Mouse (Mus musculus) CH12.LX (cell line): ENCODE results near the gene Ptprg. TPM values are rescaled to one million over a fixed set of nuclear protein-coding genes. Genes with fewer than 3 reads are reported as not detected.

Experiments
- DNase-seq: peaks from one replicate; pipeline ENCODE4 v3.0.0-alpha.2; 2013; ENCODE audit errors: extremely low read depth
- H3K27ac ChIP-seq: 2 replicates; pipeline ENCODE4 v1.5.1; 2012; ENCODE audit warnings: low read depth, mild to moderate bottlenecking, control low read depth, moderate library complexity; ENCODE audit not compliant: insufficient read depth
- H3K27me3 ChIP-seq: replicated peaks from 2 replicates; pipeline ENCODE3; 2012; ENCODE audit warnings: inconsistent platforms
- H3K36me3 ChIP-seq, 2 experiments: replicated peaks in 1 of 2; 2 replicates each; pipeline versions ENCODE3 to v1.6.1; 2012; ENCODE audit warnings: inconsistent platforms in 1 of 2, low read length in 1 of 2, mild to moderate bottlenecking in 1 of 2, mixed read lengths in 1 of 2, moderate library complexity in 1 of 2; ENCODE audit not compliant: control insufficient read depth in 1 of 2, insufficient read depth in 1 of 2
- H3K4me1 ChIP-seq, 2 experiments: 2 replicates each; pipeline ENCODE4 v1.6.1; 2012; ENCODE audit warnings: inconsistent platforms in 1 of 2, moderate library complexity in 1 of 2; ENCODE audit not compliant: insufficient read depth in 2 of 2, control insufficient read depth in 1 of 2
- H3K4me2 ChIP-seq: 2 replicates; pipeline ENCODE4 v1.6.1; 2012; ENCODE audit warnings: low read depth, mild to moderate bottlenecking, control low read depth; ENCODE audit not compliant: poor library complexity, insufficient read depth, severe bottlenecking
- H3K4me3 ChIP-seq, 3 experiments: fragments of 150-350 bp in 1 of 3; sonication (generic) in 1 of 3; replicated peaks in 1 of 3; 2 replicates each; pipeline versions ENCODE3 to v1.5.1; 2011 to 2012; ENCODE audit warnings: low read depth in 2 of 3, low read length in 2 of 3, mild to moderate bottlenecking in 2 of 3, moderate library complexity in 2 of 3, control low read depth in 1 of 3, improper control_type of control experiment in 1 of 3, inconsistent platforms in 1 of 3, mixed read lengths in 1 of 3; ENCODE audit not compliant: poor library complexity in 1 of 3
- H3K79me2 ChIP-seq: replicated peaks from 2 replicates; pipeline ENCODE4 v1.6.1; 2012; ENCODE audit warnings: mild to moderate bottlenecking, moderate library complexity; ENCODE audit not compliant: control insufficient read depth, poor library complexity, insufficient read depth, severe bottlenecking; ENCODE audit errors: extremely low read depth
- H3K9ac ChIP-seq: 2 replicates; pipeline ENCODE4 v1.6.1; 2012; ENCODE audit warnings: low read depth, mild to moderate bottlenecking, control low read depth, moderate library complexity; ENCODE audit not compliant: insufficient read depth
- H3K9me3 ChIP-seq: replicated peaks from 2 replicates; pipeline ENCODE3; 2012; ENCODE audit warnings: low read length, inconsistent platforms, mixed read lengths
- BHLHE40 ChIP-seq: IDR thresholded peaks from 2 replicates; pipeline ENCODE4 v1.6.1; 2011; ENCODE audit warnings: mild to moderate bottlenecking, low read depth, low read length, improper control_type of control experiment
- CHD2 ChIP-seq: IDR thresholded peaks from 2 replicates; pipeline ENCODE4 v1.6.1; 2011; ENCODE audit warnings: low read length, improper control_type of control experiment
- CTCF ChIP-seq, 2 experiments: IDR thresholded peaks in 1 of 2; conservative IDR thresholded peaks in 1 of 2; 2 replicates each; pipeline ENCODE4 v1.5.1; 2011 to 2012; ENCODE audit warnings: low read depth in 2 of 2, low read length in 2 of 2, improper control_type of control experiment in 1 of 2, inconsistent platforms in 1 of 2, mild to moderate bottlenecking in 1 of 2, moderate library complexity in 1 of 2
- E2F4 ChIP-seq: IDR thresholded peaks from 2 replicates; pipeline ENCODE4 v1.6.1; 2011; ENCODE audit warnings: low read depth, low read length, improper control_type of control experiment; ENCODE audit not compliant: insufficient replicate concordance
- EP300 ChIP-seq: IDR thresholded peaks from 2 replicates; pipeline ENCODE4 v1.6.1; 2011; ENCODE audit warnings: low read length, improper control_type of control experiment
- JUND ChIP-seq: conservative IDR thresholded peaks from 2 replicates; pipeline ENCODE4 v1.6.1; 2011; ENCODE audit warnings: low read depth, low read length, improper control_type of control experiment
- MAFK ChIP-seq: IDR thresholded peaks from 2 replicates; pipeline ENCODE4 v1.6.1; 2011; ENCODE audit warnings: low read length, improper control_type of control experiment; ENCODE audit not compliant: insufficient replicate concordance
- MYC ChIP-seq: IDR thresholded peaks from 2 replicates; pipeline ENCODE4 v1.6.1; 2011; ENCODE audit warnings: low read depth, mild to moderate bottlenecking, improper control_type of control experiment, low read length
- NRF1 ChIP-seq: IDR thresholded peaks from 2 replicates; pipeline ENCODE4 v1.6.1; 2014; ENCODE audit warnings: low read depth, mild to moderate bottlenecking, inconsistent platforms, low read length, improper control_type of control experiment, moderate library complexity
- PAX5 ChIP-seq: IDR thresholded peaks from 2 replicates; pipeline ENCODE4 v1.6.1; 2012; ENCODE audit warnings: low read length, inconsistent platforms, mixed read lengths
- POLR2A ChIP-seq: IDR thresholded peaks from 2 replicates; pipeline ENCODE4 v1.6.1; 2011; ENCODE audit warnings: low read depth, mild to moderate bottlenecking, improper control_type of control experiment, low read length
- POLR2AphosphoS2 ChIP-seq: IDR thresholded peaks from 2 replicates; pipeline ENCODE4 v1.6.1; 2011; ENCODE audit warnings: low read depth, low read length, improper control_type of control experiment
- RAD21 ChIP-seq: IDR thresholded peaks from 2 replicates; pipeline ENCODE4 v1.6.1; 2011; ENCODE audit warnings: low read depth, mild to moderate bottlenecking, low read length, improper control_type of control experiment, moderate library complexity
- SMC3 ChIP-seq: IDR thresholded peaks from 2 replicates; pipeline ENCODE4 v1.6.1; 2011; ENCODE audit warnings: low read depth, low read length, improper control_type of control experiment
- TCF12 ChIP-seq: IDR thresholded peaks from 2 replicates; pipeline ENCODE4 v1.6.1; 2014; ENCODE audit warnings: low read depth, mild to moderate bottlenecking, inconsistent platforms, low read length, improper control_type of control experiment
- USF1 ChIP-seq: IDR thresholded peaks from 2 replicates; pipeline ENCODE4 v1.6.1; 2014; ENCODE audit warnings: low read depth, mild to moderate bottlenecking, inconsistent platforms, low read length, improper control_type of control experiment
- ZC3H11A ChIP-seq: IDR thresholded peaks from 2 replicates; pipeline ENCODE4 v1.6.1; 2012; ENCODE audit warnings: low read depth, mild to moderate bottlenecking, inconsistent platforms, low read length, improper control_type of control experiment
- ZNF384 ChIP-seq: IDR thresholded peaks from 2 replicates; pipeline ENCODE4 v1.6.1; 2012; ENCODE audit warnings: low read depth, low read length, improper control_type of control experiment, inconsistent platforms
- dilution Hi-C: fragments of 300-500 bp; cut with MboI; formaldehyde crosslinking; loops from 2 replicates; pipeline ENCODE4 v1.14.3; 2020; ENCODE audit warnings: low sequenced_read_pairs; ENCODE audit not compliant: extremely low pct_unique_long_range_greater_than_20kb, extremely low pct_ligation_motif_present
- in situ Hi-C: fragments of 300-500 bp; cut with MboI; formaldehyde crosslinking; loops from 3 replicates; pipeline ENCODE4 v1.14.3; 2019; ENCODE audit warnings: low sequenced_read_pairs, low pct_ligation_motif_present, low pct_unique_long_range_greater_than_20kb, mixed read lengths
- polyA plus RNA-seq: library from polyadenylated mRNA; unstranded; fragments of >175 nt; gene quantifications from 2 replicates; pipeline ENCODE4 v1.2.1, GENCODE M21; 2012; ENCODE audit warnings: low read depth; ENCODE audit not compliant: insufficient read length
- total RNA-seq, 2 experiments: library from RNA; depleted of rRNA; stranded (reverse); fragments of 300-350 nt in 1 of 2; fragments of >200 nt in 1 of 2; gene quantifications; 2 replicates each; pipeline ENCODE4 v1.2.3; 2012 to 2014

Gene Ptprg
- total and polyA plus RNA-seq, 3 experiments = 0.08 TPM; not detected in 2

DNA sequence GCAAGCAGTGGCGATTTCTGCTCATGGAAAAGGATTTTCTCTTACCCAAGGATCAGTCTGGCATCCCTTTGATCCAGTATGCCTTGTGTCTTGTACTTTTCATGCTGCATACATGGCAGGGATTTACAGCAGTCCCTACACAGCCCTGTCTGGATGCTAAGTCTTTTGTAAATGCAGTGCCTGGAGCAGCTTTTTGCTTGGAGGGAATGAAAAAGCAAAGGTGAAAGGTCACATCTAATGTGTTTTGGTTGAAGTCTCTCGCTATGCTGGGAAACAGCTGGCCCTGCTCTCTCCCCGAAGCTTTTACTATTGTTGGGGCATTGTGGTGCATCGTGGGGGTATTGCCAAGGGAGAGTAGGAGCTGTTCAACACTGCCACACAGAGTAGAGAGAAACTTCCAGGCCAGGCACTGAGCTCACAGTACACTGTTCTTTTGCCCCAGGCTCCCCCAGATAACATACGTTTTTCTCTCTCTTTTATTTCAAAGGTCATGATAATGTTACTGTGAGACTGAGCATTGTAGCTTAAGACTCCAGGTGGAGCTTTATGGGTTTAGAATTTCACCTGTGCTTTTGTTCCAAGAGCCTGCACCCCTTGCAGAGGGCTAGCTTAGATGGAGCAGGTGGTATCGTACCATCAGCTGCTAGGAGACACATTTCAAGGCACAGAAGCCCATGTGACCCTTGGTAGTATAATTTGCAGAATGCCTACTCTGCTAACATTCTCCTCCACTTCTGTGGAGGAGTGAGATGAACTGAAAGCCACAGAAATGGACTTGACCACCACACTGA, 529.0 kb downstream of the Ptprg start:
- Histone ChIP-seq H3K36me3 (no peaks in the 10 kb centered on the region), H3K27ac (no peak overlapping the region), H3K4me3 (no peak overlapping the region), H3K27me3 (no peaks in the 10 kb centered on the region), H3K79me2 (no peaks in the 10 kb centered on the region), H3K4me2 (no peak overlapping the region), H3K9ac (no peak overlapping the region), H3K9me3 (no peaks in the 10 kb centered on the region), H3K4me1 (no peaks in the 10 kb centered on the region)
- in situ Hi-C loops = no loop called here
- DNase-seq = no peak
- no peak for TF ChIP-seq NRF1
- no peak for TF ChIP-seq CTCF (conservative IDR thresholded peaks at IDR 0.05 in 1 of 2, IDR thresholded peaks at IDR 0.05 in 1 of 2; ENCODE audit: low read depth in 2 of 2, low read length in 2 of 2)
- no peak for TF ChIP-seq RAD21
- TF ChIP-seq POLR2A = no peak
- no peak for TF ChIP-seq MAFK
- no peak for TF ChIP-seq POLR2AphosphoS2
- no peak for TF ChIP-seq TCF12
- TF ChIP-seq E2F4 = no peak
- dilution Hi-C loops = no loop called here

- dilution Hi-C loops = no loop called here
- Histone ChIP-seq H3K9me3 (no peaks in the 10 kb centered on the region), H3K79me2 (no peaks in the 10 kb centered on the region), H3K4me1 (no peaks in the 10 kb centered on the region), H3K27me3 (no peaks in the 10 kb centered on the region), H3K27ac (no peak overlapping the region)
- DNase-seq = no peak
- no peak for TF ChIP-seq USF1
- TF ChIP-seq BHLHE40 = no peak
- TF ChIP-seq, all 38 proteins: peak for 0
- Histone ChIP-seq H3K9ac (no peak overlapping the region), H3K36me3 (no peaks in the 10 kb centered on the region), H3K4me3 (no peak overlapping the region), H3K4me2 (no peak overlapping the region)
- in situ Hi-C loops = no loop called here
Measured at GRCm38 (mm10) chr14:12084076-12084475, 530.7 kb downstream of the Ptprg start.

DNA sequence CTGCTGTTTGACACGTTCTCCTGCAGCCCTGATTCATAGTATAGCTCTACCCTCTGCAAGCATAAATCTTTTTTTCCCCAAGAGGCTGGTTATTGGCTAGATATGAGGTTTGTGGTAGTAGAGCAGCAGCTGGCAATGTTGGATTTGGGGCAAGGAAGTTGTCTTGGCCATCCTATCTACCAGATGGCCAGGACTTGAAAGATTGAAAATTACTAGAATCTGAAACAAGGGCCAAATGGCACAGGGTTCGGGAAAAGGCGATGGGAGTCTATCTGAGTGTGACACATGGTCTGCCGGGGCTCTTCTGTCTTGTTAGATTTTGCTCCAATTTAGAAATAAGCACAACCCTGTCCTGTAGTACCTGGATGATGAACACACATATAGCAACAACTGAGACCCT, 531.7 kb downstream of the Ptprg start:
- H3K4me3 ChIP-seq = no peak overlapping the region
- no peaks in the 10 kb centered on the region for H3K79me2 ChIP-seq
- H3K27me3 ChIP-seq = no peaks in the 10 kb centered on the region
- dilution Hi-C loops (no loop called here), in situ Hi-C loops (no loop called here)
- H3K27ac ChIP-seq = no peak overlapping the region
- DNase-seq = no peak
- no peaks in the 10 kb centered on the region for H3K9me3 ChIP-seq
- no peaks in the 10 kb centered on the region for H3K4me1 ChIP-seq
- no peak overlapping the region for H3K9ac ChIP-seq
- TF ChIP-seq PAX5 = no peak
- no peak for TF ChIP-seq JUND
- TF ChIP-seq CHD2 = no peak
- TF ChIP-seq BHLHE40 = no peak
- no peak for TF ChIP-seq EP300
- no peak for TF ChIP-seq POLR2A
- TF ChIP-seq MYC = no peak
- TF ChIP-seq ZC3H11A = no peak
- TF ChIP-seq SMC3 = no peak
- no peak for TF ChIP-seq ZNF384
- TF ChIP-seq POLR2AphosphoS2 = no peak
- no peak for TF ChIP-seq CTCF (conservative IDR thresholded peaks at IDR 0.05 in 1 of 2, IDR thresholded peaks at IDR 0.05 in 1 of 2; ENCODE audit: low read depth in 2 of 2, low read length in 2 of 2)
- TF ChIP-seq, all 38 proteins: peak for 0
- Histone ChIP-seq H3K4me2 (no peak overlapping the region), H3K36me3 (no peaks in the 10 kb centered on the region)
